Mouse (Mus musculus) liver, adult 2 months (tissue): ENCODE measurements around the gene Rcor1.

Experiments used
- CTCF ChIP-seq: fragments of 200-500 bp; IDR thresholded peaks from 2 replicates; pipeline ENCODE4 v1.5.1; 2011; ENCODE audit warnings: low read depth, low read length, control low read depth
- POLR2A ChIP-seq: fragments of 200-500 bp; IDR thresholded peaks from 2 replicates; pipeline ENCODE4 v1.6.1; 2011; ENCODE audit warnings: low read length, control low read depth; ENCODE audit not compliant: insufficient read depth; ENCODE audit errors: extremely low read depth

DNA sequence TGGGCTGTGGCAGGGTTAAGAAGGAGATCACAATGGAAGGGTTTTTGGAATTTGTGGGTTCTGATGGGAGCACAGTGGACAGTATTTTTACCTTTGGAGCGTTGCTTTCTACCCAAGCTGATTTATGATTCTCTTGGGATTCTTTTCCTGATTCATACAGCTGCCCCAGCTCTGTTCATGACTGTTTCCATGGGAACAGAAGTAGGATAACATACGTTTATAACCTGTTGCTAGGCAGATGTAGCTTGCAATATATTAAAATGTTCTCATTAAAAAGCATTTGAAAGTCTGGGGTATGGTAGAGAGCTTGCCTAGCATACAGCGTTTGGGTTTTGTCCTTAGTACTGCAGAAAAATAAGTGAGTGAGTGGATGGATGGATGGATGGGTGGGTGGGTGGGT lies 25.1 kb downstream of the Rcor1 start:
- TF ChIP-seq CTCF (no peak), POLR2A (no peak)
